Mouse (Mus musculus): ENCODE measurements around the gene Git1.
A peak's percentile ranks its signal among the peaks of the same experiment; 100 is the strongest.

Git1 gene

GRCm38 (mm10) chr11:77493512-77494343 lies at the start of gene Git1:
Gene Git1, plus strand, starts transcription at chr11:77493562.
- no peak for TF ChIP-seq GATA4 (IDR thresholded peaks at IDR 0.05; ENCODE audit: insufficient replicate concordance, low read length)

GRCm38 (mm10) chr11:77444939-77445338 lies 48.4 kb upstream of the Git1 start:
- no peak for TF ChIP-seq GATA4 (IDR thresholded peaks at IDR 0.05; ENCODE audit: insufficient replicate concordance, low read length)

- TF ChIP-seq GATA4 (IDR thresholded peaks at IDR 0.05; ENCODE audit: insufficient replicate concordance, low read length), result no peak
Measured at GRCm38 (mm10) chr11:77446628-77447041, 46.7 kb upstream of the Git1 start.

- TF ChIP-seq GATA4 (IDR thresholded peaks at IDR 0.05; ENCODE audit: insufficient replicate concordance, low read length), result peak; percentile 19; the same call in 1 of the 2 replicates
Measured at GRCm38 (mm10) chr11:77449224-77449623, 44.1 kb upstream of the Git1 start.

GRCm38 (mm10) chr11:77451670-77452069 lies 41.7 kb upstream of the Git1 start:
- TF ChIP-seq GATA4 (IDR thresholded peaks at IDR 0.05; ENCODE audit: insufficient replicate concordance, low read length), result no peak

GRCm38 (mm10) chr11:77453388-77453787 lies 40.0 kb upstream of the Git1 start:
- TF ChIP-seq GATA4 (IDR thresholded peaks at IDR 0.05; ENCODE audit: insufficient replicate concordance, low read length), result no peak

GRCm38 (mm10) chr11:77455770-77456510 lies 37.4 kb upstream of the Git1 start:
- TF ChIP-seq GATA4 (IDR thresholded peaks at IDR 0.05; ENCODE audit: insufficient replicate concordance, low read length), result no peak

GRCm38 (mm10) chr11:77456866-77457265 lies 36.5 kb upstream of the Git1 start:
- TF ChIP-seq GATA4 (IDR thresholded peaks at IDR 0.05; ENCODE audit: insufficient replicate concordance, low read length), result 0 out of 2 replicates have a peak, but pooled peaks have one; percentile 12

GRCm38 (mm10) chr11:77461856-77462255 lies 31.5 kb upstream of the Git1 start:
- no peak for TF ChIP-seq GATA4 (IDR thresholded peaks at IDR 0.05; ENCODE audit: insufficient replicate concordance, low read length)

GRCm38 (mm10) chr11:77462283-77463100 lies 30.9 kb upstream of the Git1 start, which contains the start of gene Coro6:
Gene Coro6, plus strand, starts transcription at chr11:77462411.
- no peak for TF ChIP-seq GATA4 (IDR thresholded peaks at IDR 0.05; ENCODE audit: insufficient replicate concordance, low read length)

- TF ChIP-seq GATA4 (IDR thresholded peaks at IDR 0.05; ENCODE audit: insufficient replicate concordance, low read length), result no peak
Measured at GRCm38 (mm10) chr11:77463101-77463445, 30.3 kb upstream of the Git1 start.

GRCm38 (mm10) chr11:77463786-77464185 lies 29.6 kb upstream of the Git1 start:
- no peak for TF ChIP-seq GATA4 (IDR thresholded peaks at IDR 0.05; ENCODE audit: insufficient replicate concordance, low read length)

- no peak for TF ChIP-seq GATA4 (IDR thresholded peaks at IDR 0.05; ENCODE audit: insufficient replicate concordance, low read length)
Measured at GRCm38 (mm10) chr11:77464684-77465083, 28.7 kb upstream of the Git1 start.

GRCm38 (mm10) chr11:77465111-77465510 lies 28.3 kb upstream of the Git1 start:
- no peak for TF ChIP-seq GATA4 (IDR thresholded peaks at IDR 0.05; ENCODE audit: insufficient replicate concordance, low read length)

- TF ChIP-seq GATA4 (IDR thresholded peaks at IDR 0.05; ENCODE audit: insufficient replicate concordance, low read length), result no peak
Measured at GRCm38 (mm10) chr11:77466544-77466943, 26.8 kb upstream of the Git1 start.
